Mouse (Mus musculus): Measurements from ENCODE around the gene Eif4g2.
A peak's percentile ranks its signal among the peaks of the same experiment; 100 is the strongest.

Gene Eif4g2

GRCm38 (mm10) chr7:111082822-111083732 is at the start of gene Eif4g2:
Gene Eif4g2 (minus strand): TSS chr7:111083030.
- peak; percentile 99 for DNase-seq

- no peak for DNase-seq
These were observed 49.8 kb upstream of the Eif4g2 start for GRCm38 (mm10) chr7:111132596-111132995.

GRCm38 (mm10) chr7:111126636-111127395 is 44.0 kb upstream of the Eif4g2 start:
- DNase-seq = no peak

GRCm38 (mm10) chr7:111123761-111124546 is 41.1 kb upstream of the Eif4g2 start:
- no peak for DNase-seq

GRCm38 (mm10) chr7:111122531-111123130 is 39.8 kb upstream of the Eif4g2 start:
- peak; percentile 97 for DNase-seq

- peak; percentile 72 for DNase-seq
These were observed 39.3 kb upstream of the Eif4g2 start for GRCm38 (mm10) chr7:111122084-111122530.

GRCm38 (mm10) chr7:111121522-111121921 is 38.7 kb upstream of the Eif4g2 start:
- peak; percentile 27 for DNase-seq

- no peak for DNase-seq
These were observed 26.7 kb upstream of the Eif4g2 start for GRCm38 (mm10) chr7:111109561-111109960.

GRCm38 (mm10) chr7:111109161-111109560 is 26.3 kb upstream of the Eif4g2 start:
- DNase-seq = no peak

- no peak for DNase-seq
These were observed 15.4 kb upstream of the Eif4g2 start for GRCm38 (mm10) chr7:111098196-111098595.

GRCm38 (mm10) chr7:111095169-111095568 is 12.3 kb upstream of the Eif4g2 start:
- DNase-seq = no peak

GRCm38 (mm10) chr7:111085153-111085552 is 2.3 kb upstream of the Eif4g2 start:
- no peak for DNase-seq

GRCm38 (mm10) chr7:111084443-111084842 is 1.6 kb upstream of the Eif4g2 start:
- DNase-seq = no peak

GRCm38 (mm10) chr7:111083733-111084120 is 897 bp upstream of the Eif4g2 start:
- no peak for DNase-seq

GRCm38 (mm10) chr7:111082043-111082821 is 598 bp downstream of the Eif4g2 start:
- peak; percentile 88 for DNase-seq

GRCm38 (mm10) chr7:111080876-111081275 is 2.0 kb downstream of the Eif4g2 start:
- no peak for DNase-seq

GRCm38 (mm10) chr7:111080026-111080425 is 2.8 kb downstream of the Eif4g2 start:
- no peak for DNase-seq

GRCm38 (mm10) chr7:111078271-111078670 is 4.6 kb downstream of the Eif4g2 start:
- no peak for DNase-seq

GRCm38 (mm10) chr7:111075288-111075687 is 7.5 kb downstream of the Eif4g2 start:
- no peak for DNase-seq

GRCm38 (mm10) chr7:111072410-111072809 is 10.4 kb downstream of the Eif4g2 start:
- no peak for DNase-seq

- no peak for DNase-seq
These were observed 12.7 kb downstream of the Eif4g2 start for GRCm38 (mm10) chr7:111070167-111070496.

Data from layer of hippocampus, adult 9-11 months (tissue).